Mouse (Mus musculus) C2C12 (cell line): ENCODE data around the gene Adamts12.

ENCODE experiments used
- CEBPB ChIP-seq: IDR thresholded peaks from one replicate; pipeline ENCODE4 v1.6.1; 2011; ENCODE audit warnings: low read depth, mild to moderate bottlenecking, control low read depth, moderate library complexity
- CTCF ChIP-seq: IDR thresholded peaks from one replicate; pipeline ENCODE4 v1.5.1; 2011; ENCODE audit not compliant: control insufficient read depth, insufficient read depth, insufficient read length
- MYOD1 ChIP-seq: IDR thresholded peaks from one replicate; pipeline ENCODE4 v1.6.1; 2011; ENCODE audit warnings: low read depth; ENCODE audit not compliant: control insufficient read depth, insufficient read length

DNA sequence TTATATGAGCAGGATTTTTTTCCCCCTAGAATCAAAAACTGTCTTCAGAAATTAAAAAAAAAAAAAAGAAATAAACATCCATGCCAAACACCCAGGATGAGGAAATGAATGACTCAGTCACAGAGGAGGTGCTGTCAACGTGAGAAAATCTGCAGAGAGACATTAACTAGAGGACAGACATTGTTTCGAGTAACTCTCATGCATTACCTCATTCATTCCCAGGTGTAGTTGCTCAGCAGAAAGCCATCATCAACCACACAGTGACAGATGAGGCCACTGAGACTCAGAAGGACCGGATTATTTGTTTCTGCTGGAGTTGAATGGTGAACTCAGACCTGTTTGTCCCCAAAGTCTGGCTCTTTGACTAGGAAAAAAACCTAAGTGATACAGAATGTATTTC, 81.0 kb downstream of the Adamts12 start:
- TF ChIP-seq CTCF (no peak), CEBPB (no peak), MYOD1 (no peak)
